Mouse (Mus musculus): ENCODE measurements at regions not wholly inside any gene's neighbourhood (a gene's known extent, or its start where the extent isn't known, plus 50 kb on each side); places are given as distances from the start of the nearest gene placed in this dataset.
A peak's percentile ranks its signal among the peaks of the same experiment; 100 is the strongest.
"Not testable (repeated sequence)": the region's sequence is repeated elsewhere in the genome, so short reads cannot be mapped to it uniquely, and the experiment has no call there.

DNA sequence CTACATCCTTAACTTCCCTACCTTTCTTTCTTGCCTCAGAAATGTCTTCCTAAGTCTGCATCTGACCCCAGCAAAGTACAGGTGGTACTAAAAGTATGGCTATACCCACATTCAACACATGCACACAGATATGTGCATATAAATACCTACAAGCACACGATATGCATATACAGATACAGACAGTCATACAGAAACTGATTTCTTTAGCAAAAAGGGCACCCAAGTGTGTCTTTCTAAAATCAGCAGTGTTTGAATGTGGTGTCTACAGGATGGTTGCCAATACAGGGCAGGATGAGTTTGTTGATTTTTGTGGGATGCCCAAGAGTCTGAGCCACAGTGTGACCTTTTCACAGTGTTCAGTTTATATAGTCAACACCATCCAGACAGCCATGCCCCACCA is 67.0 kb upstream of the Klf13 start:
- H3K27me3 ChIP-seq (replicated peaks; ENCODE audit: control insufficient read depth, insufficient read depth, low read length): no peaks in the 10 kb centered on the region
- H3K4me2 ChIP-seq (ENCODE audit: low read depth, low read length): no peak overlapping the region
- 89% methylated on average over 1 of the region's 1 CpGs for WGBS
- no peaks in the 10 kb centered on the region for H3K9me3 ChIP-seq (ENCODE audit: control insufficient read depth, low read length)
- no peak overlapping the region for H3K9ac ChIP-seq (ENCODE audit: low read depth, low read length)
- no peaks in the 10 kb centered on the region for H3K4me1 ChIP-seq (ENCODE audit: control insufficient read depth, insufficient read depth, low read length)
- H3K27ac ChIP-seq (replicated peaks; ENCODE audit: low read depth, low read length): no peak overlapping the region
- no peak overlapping the region for H3K4me3 ChIP-seq (ENCODE audit: low read depth, low read length)
- ATAC-seq (ENCODE audit: low read depth): no peak
- H3K36me3 ChIP-seq (ENCODE audit: control insufficient read depth, insufficient read depth, low read length): no peaks in the 10 kb centered on the region
- no peak for DNase-seq (ENCODE audit: low spot score)

DNA sequence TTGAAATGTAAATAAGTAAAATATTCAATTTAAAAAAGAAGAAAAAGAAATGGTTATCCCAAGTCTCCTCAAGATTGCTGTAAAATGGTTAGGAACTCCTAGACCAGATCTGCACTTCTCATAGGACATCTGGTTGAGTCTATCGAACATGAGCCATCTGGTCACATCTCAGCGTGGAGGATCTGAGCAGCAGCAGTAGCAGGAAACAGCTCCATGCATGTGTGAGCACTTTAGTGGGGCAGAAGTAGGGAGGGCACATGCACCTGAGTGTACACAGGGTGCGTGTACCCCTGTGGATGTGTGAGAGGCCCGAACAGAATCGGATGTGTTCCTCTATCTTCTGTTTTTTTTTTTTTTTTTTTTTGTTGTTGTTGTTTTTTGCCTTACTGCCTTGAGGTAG is 65.2 kb upstream of the Klf13 start:
- no peak for DNase-seq (ENCODE audit: low spot score)
- Histone ChIP-seq H3K27ac (replicated peaks; ENCODE audit: low read depth, low read length) (no peak overlapping the region), H3K4me3 (ENCODE audit: low read depth, low read length) (no peak overlapping the region), H3K9me3 (ENCODE audit: control insufficient read depth, low read length) (no peaks in the 10 kb centered on the region), H3K27me3 (replicated peaks; ENCODE audit: control insufficient read depth, insufficient read depth, low read length) (no peaks in the 10 kb centered on the region), H3K9ac (ENCODE audit: low read depth, low read length) (no peak overlapping the region), H3K36me3 (ENCODE audit: control insufficient read depth, insufficient read depth, low read length) (no peaks in the 10 kb centered on the region), H3K4me2 (ENCODE audit: low read depth, low read length) (no peak overlapping the region), H3K4me1 (ENCODE audit: control insufficient read depth, insufficient read depth, low read length) (no peaks in the 10 kb centered on the region)
- WGBS: 79% methylated on average over 5 of the region's 5 CpGs
- ATAC-seq (ENCODE audit: low read depth): no peak

DNA sequence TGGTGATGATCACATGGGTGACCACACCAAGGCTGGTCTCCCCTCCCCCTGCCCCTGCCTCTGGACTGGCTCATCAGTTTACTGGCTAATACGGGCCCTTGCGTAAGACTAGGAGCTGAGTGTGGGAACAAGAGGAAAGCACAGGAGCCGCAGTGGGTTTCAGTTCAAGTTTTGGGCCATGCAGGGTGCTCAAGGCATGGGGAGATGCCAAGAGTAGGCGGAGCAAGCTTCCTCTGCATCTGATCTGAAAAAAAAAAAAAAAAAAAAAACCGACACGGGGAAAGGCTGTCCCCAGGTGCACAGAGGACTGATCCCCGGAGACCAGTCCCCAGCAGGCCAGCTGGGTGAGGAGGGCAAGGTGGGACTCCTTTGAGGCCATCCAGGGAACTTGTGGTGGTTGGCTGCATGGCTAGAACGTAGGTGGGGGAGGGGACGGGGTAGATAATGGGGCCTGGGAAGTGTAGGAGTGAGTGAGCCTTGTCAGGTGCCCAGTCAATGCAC is 62.9 kb upstream of the Klf13 start:
- no peaks in the 10 kb centered on the region for H3K9me3 ChIP-seq (ENCODE audit: control insufficient read depth, low read length)
- 63% methylated on average over 9 of the region's 9 CpGs for WGBS

DNA sequence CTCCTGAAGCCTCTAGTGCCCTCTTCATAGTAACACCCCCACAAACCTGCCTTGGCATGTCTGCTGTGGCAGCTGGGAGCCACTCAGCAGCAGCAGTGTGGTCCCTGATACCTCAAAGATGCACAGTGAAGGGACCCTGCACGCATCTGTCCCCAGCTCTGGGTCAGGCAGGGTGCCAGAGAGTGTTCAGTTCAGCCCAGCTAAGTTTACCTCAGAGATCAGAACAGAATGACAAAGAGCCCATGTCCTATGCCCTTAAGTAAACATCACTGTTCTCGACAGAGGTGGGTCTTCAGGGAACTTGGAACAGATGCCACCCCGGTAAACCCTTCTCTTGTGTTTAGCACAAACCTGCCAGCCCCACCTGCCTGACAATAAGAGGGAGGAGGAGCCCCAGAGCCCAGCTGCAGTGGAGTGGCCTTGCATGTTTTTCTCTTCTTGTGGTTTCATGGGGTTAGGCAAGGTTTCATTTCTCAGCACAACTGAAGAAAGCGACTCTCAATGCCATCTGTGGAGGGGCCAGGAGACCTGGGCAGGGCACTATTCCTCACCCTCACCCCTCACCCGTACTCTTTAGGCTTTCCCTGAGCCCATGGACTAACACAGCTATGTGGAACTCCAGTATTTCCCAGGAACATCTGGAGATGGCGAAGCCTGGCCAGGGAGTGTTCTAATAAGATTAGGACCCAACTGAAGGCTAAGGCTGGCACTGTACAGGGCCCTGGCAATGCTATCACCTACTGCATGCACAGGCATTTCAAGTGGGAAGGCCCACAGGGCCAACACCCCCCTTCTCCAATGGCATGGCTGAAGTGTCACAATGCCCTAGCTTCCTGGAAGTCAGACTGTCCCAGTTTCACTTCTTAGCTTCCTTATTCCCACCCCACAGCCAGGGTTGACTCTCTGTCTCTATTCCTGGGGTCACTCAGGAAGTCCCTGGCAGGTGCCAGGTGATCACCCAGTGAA is 60.6 kb upstream of the Klf13 start:
- H3K9me3 ChIP-seq (ENCODE audit: control insufficient read depth, low read length): no peaks in the 10 kb centered on the region
- no peak overlapping the region for H3K27ac ChIP-seq (replicated peaks; ENCODE audit: low read depth, low read length)
- H3K4me1 ChIP-seq (ENCODE audit: control insufficient read depth, insufficient read depth, low read length): no peaks in the 10 kb centered on the region
- H3K4me2 ChIP-seq (ENCODE audit: low read depth, low read length): no peak overlapping the region
- peak; percentile 81 for ATAC-seq (ENCODE audit: low read depth)
- H3K36me3 ChIP-seq (ENCODE audit: control insufficient read depth, insufficient read depth, low read length): no peaks in the 10 kb centered on the region
- WGBS: 53% methylated on average over 5 of the region's 6 CpGs
- no peak overlapping the region for H3K4me3 ChIP-seq (ENCODE audit: low read depth, low read length)
- DNase-seq (ENCODE audit: low spot score): peak; percentile 43
- no peak overlapping the region for H3K9ac ChIP-seq (ENCODE audit: low read depth, low read length)
- no peaks in the 10 kb centered on the region for H3K27me3 ChIP-seq (replicated peaks; ENCODE audit: control insufficient read depth, insufficient read depth, low read length)

More for the DNA sequence above, 62.9 kb upstream of the Klf13 start:
- no peak for ATAC-seq (ENCODE audit: low read depth)
- no peak overlapping the region for H3K27ac ChIP-seq (replicated peaks; ENCODE audit: low read depth, low read length)
- H3K4me1 ChIP-seq (ENCODE audit: control insufficient read depth, insufficient read depth, low read length): no peaks in the 10 kb centered on the region
- H3K4me3 ChIP-seq (ENCODE audit: low read depth, low read length): no peak overlapping the region
- no peak overlapping the region for H3K4me2 ChIP-seq (ENCODE audit: low read depth, low read length)
- no peak for DNase-seq (ENCODE audit: low spot score)
- H3K9ac ChIP-seq (ENCODE audit: low read depth, low read length): no peak overlapping the region
- H3K36me3 ChIP-seq (ENCODE audit: control insufficient read depth, insufficient read depth, low read length): no peaks in the 10 kb centered on the region
- no peaks in the 10 kb centered on the region for H3K27me3 ChIP-seq (replicated peaks; ENCODE audit: control insufficient read depth, insufficient read depth, low read length)

DNA sequence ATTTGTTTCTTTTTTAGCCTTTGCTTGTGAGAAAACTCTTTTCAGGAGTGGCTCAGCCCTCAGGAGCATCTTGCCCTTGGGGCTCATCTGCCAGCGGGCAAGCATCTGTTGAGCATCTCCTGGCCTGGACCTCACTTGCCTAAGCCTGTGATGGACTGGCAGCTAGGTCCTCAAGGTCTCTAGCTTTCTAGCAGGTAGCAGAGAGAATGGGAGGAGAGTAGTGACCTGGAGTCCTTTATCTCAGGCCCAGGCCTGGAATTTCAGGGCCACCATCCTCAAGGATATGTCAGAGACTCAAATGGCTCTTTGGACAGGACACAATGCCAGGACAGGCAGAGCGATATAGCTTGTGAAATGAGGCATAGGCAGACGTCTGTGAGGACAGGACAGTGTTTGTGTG is 59.3 kb upstream of the Klf13 start:
- no peak for DNase-seq (ENCODE audit: low spot score)
- no peaks in the 10 kb centered on the region for H3K36me3 ChIP-seq (ENCODE audit: control insufficient read depth, insufficient read depth, low read length)
- ATAC-seq (ENCODE audit: low read depth): no peak
- H3K9ac ChIP-seq (ENCODE audit: low read depth, low read length): no peak overlapping the region
- 81% methylated on average over 3 of the region's 3 CpGs for WGBS
- no peaks in the 10 kb centered on the region for H3K27me3 ChIP-seq (replicated peaks; ENCODE audit: control insufficient read depth, insufficient read depth, low read length)
- no peak overlapping the region for H3K27ac ChIP-seq (replicated peaks; ENCODE audit: low read depth, low read length)
- H3K4me2 ChIP-seq (ENCODE audit: low read depth, low read length): no peak overlapping the region
- H3K4me3 ChIP-seq (ENCODE audit: low read depth, low read length): no peak overlapping the region
- H3K4me1 ChIP-seq (ENCODE audit: control insufficient read depth, insufficient read depth, low read length): no peaks in the 10 kb centered on the region
- no peaks in the 10 kb centered on the region for H3K9me3 ChIP-seq (ENCODE audit: control insufficient read depth, low read length)

DNA sequence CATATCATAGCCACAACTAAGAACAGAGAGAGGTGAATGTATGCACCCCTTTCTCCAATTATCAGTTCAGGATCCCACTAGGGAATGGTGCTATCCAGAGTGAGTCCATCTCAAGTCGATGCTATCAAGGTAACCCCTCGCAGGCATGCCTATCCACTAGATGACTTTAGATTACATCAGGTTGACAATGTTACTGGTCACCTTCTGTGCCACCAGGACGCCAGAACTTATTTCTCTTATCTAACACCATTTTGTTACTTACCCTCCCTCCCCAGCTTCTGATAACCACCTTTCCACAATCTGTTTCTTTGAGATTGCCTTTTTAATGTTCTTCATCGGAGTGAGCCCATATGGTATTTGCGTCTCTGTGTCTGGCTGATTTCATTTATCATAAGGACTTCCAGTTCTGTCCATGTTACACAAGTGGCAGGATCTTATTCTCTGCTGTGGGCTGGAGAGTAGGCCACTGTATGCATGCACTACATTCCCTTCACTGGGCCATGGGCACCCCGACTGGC is 57.9 kb upstream of the Klf13 start:
- 93% methylated on average over 6 of the region's 6 CpGs for WGBS
- Histone ChIP-seq H3K27ac (replicated peaks; ENCODE audit: low read depth, low read length) (no peak overlapping the region), H3K4me1 (ENCODE audit: control insufficient read depth, insufficient read depth, low read length) (no peaks in the 10 kb centered on the region), H3K27me3 (replicated peaks; ENCODE audit: control insufficient read depth, insufficient read depth, low read length) (no peaks in the 10 kb centered on the region), H3K4me3 (ENCODE audit: low read depth, low read length) (no peak overlapping the region), H3K9ac (ENCODE audit: low read depth, low read length) (no peak overlapping the region), H3K9me3 (ENCODE audit: control insufficient read depth, low read length) (no peaks in the 10 kb centered on the region), H3K36me3 (ENCODE audit: control insufficient read depth, insufficient read depth, low read length) (no peaks in the 10 kb centered on the region), H3K4me2 (ENCODE audit: low read depth, low read length) (no peak overlapping the region)
- no peak for DNase-seq (ENCODE audit: low spot score)
- no peak for ATAC-seq (ENCODE audit: low read depth)

DNA sequence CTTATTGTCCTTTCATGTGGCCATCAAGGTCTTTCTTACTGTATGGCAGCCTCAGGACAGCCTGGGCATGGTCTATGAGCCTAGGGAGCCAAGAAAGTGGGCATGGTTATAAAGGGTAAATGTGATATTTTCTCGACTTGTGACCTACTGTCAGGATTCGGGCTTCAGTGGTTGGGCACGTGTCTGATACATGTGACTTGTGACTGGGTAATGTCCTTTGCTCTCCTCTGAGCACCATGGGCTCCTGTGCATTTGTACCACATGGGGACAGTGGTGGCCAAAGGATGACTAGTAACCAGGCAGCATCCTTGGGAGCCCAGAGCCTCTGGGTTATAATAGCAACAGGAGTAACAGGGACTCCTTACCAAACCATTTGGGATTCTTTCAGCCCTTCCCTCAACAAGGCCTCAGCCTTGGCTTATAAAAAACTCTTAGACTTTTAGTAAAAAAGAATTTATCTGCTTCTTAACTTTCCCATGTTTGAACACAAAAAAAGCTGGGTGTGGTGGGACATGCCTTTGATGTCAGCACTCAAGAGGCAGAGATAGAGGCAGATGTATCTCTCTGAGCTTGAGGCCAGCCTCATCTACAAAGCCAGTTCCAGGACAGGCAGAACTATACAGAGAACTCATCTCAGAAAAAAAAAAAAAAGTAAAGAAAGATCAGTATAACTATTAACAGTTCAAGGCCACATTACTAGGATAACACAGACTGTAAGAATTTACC is 56.7 kb upstream of the Klf13 start:
- DNase-seq (ENCODE audit: low spot score): no peak
- Histone ChIP-seq H3K27ac (replicated peaks; ENCODE audit: low read depth, low read length) (no peak overlapping the region), H3K4me2 (ENCODE audit: low read depth, low read length) (no peak overlapping the region), H3K9me3 (ENCODE audit: control insufficient read depth, low read length) (no peaks in the 10 kb centered on the region), H3K4me1 (ENCODE audit: control insufficient read depth, insufficient read depth, low read length) (no peaks in the 10 kb centered on the region), H3K36me3 (ENCODE audit: control insufficient read depth, insufficient read depth, low read length) (no peaks in the 10 kb centered on the region), H3K9ac (ENCODE audit: low read depth, low read length) (no peak overlapping the region), H3K4me3 (ENCODE audit: low read depth, low read length) (no peak overlapping the region), H3K27me3 (replicated peaks; ENCODE audit: control insufficient read depth, insufficient read depth, low read length) (no peaks in the 10 kb centered on the region)
- WGBS: 79% methylated on average over 3 of the region's 3 CpGs
- no peak for ATAC-seq (ENCODE audit: low read depth)

DNA sequence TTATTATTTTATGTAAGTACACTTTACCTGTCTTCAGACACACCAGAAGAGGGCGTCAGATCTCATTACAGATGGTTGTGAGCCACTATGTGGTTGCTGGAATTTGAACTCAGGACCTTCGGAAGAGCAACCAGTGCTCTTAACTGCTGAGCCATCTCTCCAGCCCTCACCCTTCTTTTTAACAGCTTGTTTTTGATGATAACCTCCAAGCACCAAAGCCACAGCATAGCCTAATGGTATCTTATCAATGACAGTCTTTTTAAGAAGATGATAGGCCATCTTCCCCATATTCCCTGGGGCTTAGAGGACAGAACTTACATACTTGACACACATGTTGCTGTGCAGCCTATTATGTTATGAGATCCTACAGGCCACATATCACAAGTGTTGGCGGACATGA is 56.1 kb upstream of the Klf13 start:
- 66% methylated on average over 3 of the region's 3 CpGs for WGBS
- not testable (repeated sequence) for DNase-seq (ENCODE audit: low spot score); H3K36me3 ChIP-seq (ENCODE audit: control insufficient read depth, insufficient read depth, low read length); H3K9me3 ChIP-seq (ENCODE audit: control insufficient read depth, low read length); H3K27ac ChIP-seq (replicated peaks; ENCODE audit: low read depth, low read length); H3K4me3 ChIP-seq (ENCODE audit: low read depth, low read length); H3K27me3 ChIP-seq (replicated peaks; ENCODE audit: control insufficient read depth, insufficient read depth, low read length); H3K4me1 ChIP-seq (ENCODE audit: control insufficient read depth, insufficient read depth, low read length); ATAC-seq (ENCODE audit: low read depth); H3K9ac ChIP-seq (ENCODE audit: low read depth, low read length); H3K4me2 ChIP-seq (ENCODE audit: low read depth, low read length)
